Mouse (Mus musculus) brain, embryonic 18.5 days (tissue): ENCODE data around the gene Tgtp2.
"Not testable (repeated sequence)": the region's sequence is repeated elsewhere in the genome, so short reads cannot be mapped to it uniquely, and the experiment has no call there.

ENCODE experiments used
- DNase-seq: peaks from one replicate; pipeline ENCODE4 v3.0.0-alpha.2; 2012; ENCODE audit warnings: low read depth, low spot score

The Tgtp2 gene

GRCm38 (mm10) chr11:49063713-49064469 is at the start of gene Tgtp2:
Tgtp2 (minus strand) TSS chr11:49064206.
- DNase-seq, result not testable (repeated sequence)

DNA sequence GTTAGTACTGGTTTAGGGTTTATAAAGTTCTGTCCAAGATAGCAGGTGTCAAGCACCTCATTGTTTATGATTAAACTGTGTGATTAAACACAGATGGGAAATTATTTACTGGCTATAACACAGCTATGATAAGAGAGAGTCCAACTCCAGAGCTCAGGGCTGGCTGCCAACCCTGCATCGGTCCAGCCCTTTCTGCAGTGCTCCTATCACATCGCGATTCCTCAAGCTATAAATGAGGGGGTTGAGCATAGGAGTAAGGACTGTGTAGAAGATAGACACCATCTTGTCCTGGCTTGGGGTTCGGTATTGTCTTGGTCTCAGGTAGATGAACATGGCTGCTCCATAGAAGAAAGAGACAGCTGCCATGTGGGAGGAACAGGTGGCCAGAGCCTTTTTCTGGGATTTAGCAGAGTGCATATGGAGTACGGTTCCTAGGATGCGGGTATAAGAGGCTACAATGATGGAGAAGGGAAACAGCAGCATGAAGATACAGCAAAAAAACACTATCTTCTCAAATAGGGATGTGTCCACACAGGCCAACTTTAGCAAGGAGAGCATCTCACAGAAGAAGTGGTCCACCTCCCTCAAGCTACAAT is 48.7 kb upstream of the Tgtp2 start:
- no peak for DNase-seq

- no peak for DNase-seq
Observed at GRCm38 (mm10) chr11:49111000-49111399, 47.0 kb upstream of the Tgtp2 start.

DNA sequence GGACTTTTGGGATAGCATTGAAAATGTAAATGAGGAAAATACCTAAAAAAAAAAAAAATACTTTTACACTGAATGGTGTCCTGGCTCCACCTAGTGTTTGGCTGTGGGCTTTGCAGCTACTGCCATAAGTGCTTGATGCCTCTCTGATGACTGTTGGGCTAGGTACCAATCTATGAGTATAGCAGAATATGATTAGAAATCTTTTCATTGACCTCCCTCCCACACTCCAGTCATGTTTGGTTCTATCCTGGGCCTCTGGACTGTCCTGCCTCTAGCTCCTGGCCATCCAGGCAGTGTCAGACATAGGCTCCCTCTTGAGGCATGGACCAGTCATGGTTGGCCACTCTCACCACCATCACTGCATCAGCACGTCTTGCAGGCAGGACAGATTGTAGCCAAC is 44.8 kb upstream of the Tgtp2 start:
- DNase-seq, result no peak

- no peak for DNase-seq
Observed at GRCm38 (mm10) chr11:49107650-49108537, 43.9 kb upstream of the Tgtp2 start.

DNA sequence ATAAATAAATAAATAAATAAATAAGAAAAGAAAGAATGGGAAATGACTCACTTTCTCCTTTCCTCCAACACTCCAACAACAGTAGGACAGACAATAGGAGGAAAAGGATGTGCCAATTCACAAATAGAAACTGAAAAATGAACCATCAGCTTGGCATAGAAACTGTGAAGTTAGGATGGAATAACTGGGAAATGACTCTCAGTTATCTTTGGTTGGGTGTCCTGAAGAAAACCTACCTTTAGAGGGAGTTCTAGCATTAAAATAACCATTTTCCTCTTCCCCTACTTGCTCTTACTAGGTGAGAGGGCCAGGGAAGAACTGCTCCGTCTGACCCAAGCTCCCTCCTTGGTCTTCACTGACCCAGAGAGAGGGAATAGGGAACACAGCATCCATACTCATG is 41.7 kb upstream of the Tgtp2 start:
- DNase-seq, result no peak

DNA sequence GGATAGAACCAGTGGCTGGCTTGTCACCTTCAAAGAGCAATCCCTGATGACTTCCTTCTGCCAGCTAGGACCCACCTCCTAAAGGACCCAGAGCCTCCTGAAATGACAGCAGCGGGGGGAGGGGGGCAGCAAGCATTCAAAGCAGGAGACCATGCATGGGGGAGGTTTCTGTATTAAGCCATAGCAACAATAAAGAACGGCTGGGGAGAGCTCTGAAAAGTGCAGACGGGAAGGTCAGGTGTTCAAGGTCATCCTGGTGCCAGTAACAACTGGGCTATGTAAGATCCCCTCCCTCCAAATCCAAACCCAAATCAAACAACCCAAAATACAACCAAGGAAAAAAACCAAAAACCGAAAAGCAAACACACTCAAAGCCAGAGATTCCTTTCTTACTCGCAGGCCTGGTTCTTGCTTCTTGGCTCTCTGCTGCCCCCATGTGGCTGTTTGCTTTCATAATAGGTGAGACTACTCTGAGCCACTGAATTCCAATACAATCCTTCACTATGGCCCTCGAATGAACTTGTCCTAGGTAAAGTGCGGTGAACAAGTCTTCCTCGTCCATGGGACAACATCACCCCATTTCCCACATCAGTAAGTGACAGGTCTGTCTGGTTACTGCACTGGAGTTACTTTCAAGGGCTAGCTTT is 39.2 kb upstream of the Tgtp2 start:
- DNase-seq, result peak; percentile 67

- no peak for DNase-seq
Observed at GRCm38 (mm10) chr11:49101500-49101899, 37.5 kb upstream of the Tgtp2 start.

DNA sequence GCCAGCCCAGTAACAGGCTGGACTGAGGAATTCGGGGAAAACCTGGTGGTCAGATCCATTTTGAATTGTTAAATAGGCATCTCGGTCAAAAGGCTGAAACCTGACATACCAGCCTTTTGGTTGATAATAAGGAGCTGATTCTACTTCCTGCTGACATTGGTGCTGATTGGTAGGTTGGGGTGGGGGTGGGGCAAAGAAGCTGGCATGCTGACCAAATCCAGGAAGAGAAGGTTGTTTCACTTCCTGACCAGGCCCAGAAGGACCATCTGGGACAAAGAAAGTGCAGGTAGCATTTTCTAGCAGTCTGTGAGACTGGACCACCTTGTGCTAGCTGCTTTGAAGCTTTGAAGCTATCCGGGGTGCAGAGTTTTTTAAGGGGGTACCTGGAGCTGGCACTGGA is 36.4 kb upstream of the Tgtp2 start:
- DNase-seq, result no peak

GRCm38 (mm10) chr11:49095367-49095766 is 31.4 kb upstream of the Tgtp2 start:
- DNase-seq, result no peak

GRCm38 (mm10) chr11:49093861-49094660 is 30.1 kb upstream of the Tgtp2 start:
- no peak for DNase-seq

DNA sequence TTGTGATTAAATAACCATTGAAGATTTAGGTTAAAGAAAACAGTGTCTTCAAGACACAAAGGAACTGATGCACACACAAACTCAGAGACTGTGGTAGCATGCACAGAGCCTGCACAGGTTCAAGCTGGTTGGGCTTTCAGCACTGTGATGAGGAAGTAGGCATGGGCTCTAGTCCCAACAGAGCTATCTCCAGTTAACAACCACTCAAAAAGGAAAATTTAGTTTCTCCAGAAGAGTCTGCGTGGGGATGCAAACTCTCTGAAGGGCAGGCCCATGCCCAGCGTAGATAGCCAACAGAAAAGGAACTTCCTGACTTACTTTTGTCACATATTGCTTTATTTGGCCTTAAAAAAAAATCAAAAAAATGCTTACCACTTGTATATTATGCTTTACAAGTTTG is 28.8 kb upstream of the Tgtp2 start:
- no peak for DNase-seq

GRCm38 (mm10) chr11:49092053-49092586 is 28.1 kb upstream of the Tgtp2 start:
- DNase-seq, result no peak

DNA sequence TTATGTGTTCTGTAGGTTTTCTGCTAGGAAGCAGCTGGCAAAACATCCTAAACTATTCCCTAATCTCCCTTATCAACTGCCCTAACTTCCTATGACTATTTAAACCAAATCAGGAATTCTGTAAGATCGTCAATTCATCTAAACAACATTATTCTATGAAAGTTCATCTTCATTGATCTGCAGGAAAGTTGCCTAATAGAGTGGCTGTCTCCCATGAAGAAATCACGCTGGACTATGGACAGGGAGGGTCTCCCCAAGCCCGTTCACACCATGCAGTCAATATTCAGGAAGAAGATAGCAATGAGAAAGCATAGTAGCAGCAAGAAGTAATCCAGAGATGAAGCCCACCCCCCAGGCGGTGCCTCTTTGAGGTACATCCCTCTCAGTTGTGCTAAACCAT is 27.2 kb upstream of the Tgtp2 start:
- DNase-seq, result no peak

DNA sequence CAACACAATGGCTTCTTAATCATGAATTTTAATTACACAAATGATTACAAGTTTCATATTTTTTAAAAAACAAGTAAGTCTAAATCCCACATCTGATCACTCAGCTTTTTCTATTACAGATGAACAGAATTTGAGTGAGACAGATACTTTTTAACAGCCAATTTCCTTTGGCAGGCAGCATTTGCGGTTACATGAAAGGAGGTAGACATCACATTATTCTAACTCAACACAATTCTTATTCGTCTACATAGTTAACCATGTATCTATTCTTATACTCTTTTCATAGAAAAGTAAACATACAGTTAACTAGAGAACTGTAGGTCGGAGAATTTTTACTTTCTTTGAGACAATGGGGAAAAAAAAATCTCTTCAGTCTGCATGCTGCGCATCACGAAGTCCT is 26.5 kb upstream of the Tgtp2 start:
- no peak for DNase-seq

DNA sequence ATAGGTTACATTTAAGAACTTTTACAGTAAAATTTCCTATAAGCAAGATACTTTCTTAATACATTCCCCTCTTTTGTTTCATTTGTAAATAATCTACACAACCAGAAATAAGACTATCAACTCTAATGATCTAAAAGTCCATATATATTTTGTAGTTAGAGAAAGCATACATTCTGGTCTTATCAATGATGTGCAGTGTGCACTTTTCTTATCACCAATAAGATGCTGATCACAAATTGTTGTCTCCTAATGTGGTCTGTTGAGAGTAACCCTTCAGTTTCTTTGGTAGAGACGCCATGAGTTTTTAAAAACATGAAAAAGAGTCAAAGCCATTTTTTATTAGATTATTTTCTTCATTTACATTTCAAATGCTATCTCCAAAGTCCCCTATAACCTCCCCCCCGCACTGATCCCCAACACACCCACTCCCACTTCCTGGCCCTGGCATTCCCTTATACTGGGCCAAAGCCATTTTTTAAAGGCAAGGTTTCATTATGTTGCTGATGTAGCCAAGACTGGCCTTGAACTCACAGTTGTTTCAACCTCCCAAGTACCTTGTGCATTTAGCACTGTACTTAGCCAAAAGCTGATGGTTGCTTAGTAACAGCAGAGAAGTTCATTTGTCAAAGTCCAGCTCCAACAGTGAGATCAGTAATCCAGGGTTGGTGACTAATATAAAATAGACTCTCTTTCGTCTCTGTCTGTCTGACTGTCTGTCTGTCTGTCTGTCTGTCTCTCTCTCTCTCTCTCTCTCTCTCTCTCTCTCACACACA is 25.9 kb upstream of the Tgtp2 start:
- DNase-seq, result no peak

DNA sequence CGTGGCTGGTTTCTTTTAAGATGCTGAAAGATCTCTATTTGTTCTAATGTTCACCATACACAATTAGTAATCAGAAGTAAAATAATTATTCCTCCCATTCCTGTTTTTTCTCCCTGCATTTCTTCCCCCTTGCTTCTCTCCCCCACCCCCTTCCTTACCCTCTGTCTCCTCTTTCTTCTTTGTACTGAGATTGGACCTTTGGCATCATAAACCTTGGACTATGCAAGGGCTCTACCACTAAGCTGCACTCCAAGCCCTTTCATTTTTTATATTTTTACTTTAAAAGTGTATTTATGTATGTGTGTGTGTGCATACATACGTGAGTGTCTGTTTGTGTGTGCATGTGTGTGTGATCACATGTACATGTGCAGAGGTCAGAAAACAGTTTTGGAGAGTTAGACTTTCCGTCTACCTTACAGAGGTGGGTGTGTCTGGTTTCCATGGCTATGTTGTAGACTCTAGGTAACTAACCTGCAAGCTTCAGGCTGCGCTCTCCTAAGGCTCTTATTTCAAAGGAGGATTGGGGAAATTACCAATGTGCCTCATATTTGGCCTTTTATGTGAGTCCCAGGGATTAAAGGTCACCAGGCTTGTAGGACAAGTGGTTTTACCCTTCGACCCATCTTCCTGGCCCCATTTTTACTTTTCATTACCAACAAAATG is 25.1 kb upstream of the Tgtp2 start:
- no peak for DNase-seq

DNA sequence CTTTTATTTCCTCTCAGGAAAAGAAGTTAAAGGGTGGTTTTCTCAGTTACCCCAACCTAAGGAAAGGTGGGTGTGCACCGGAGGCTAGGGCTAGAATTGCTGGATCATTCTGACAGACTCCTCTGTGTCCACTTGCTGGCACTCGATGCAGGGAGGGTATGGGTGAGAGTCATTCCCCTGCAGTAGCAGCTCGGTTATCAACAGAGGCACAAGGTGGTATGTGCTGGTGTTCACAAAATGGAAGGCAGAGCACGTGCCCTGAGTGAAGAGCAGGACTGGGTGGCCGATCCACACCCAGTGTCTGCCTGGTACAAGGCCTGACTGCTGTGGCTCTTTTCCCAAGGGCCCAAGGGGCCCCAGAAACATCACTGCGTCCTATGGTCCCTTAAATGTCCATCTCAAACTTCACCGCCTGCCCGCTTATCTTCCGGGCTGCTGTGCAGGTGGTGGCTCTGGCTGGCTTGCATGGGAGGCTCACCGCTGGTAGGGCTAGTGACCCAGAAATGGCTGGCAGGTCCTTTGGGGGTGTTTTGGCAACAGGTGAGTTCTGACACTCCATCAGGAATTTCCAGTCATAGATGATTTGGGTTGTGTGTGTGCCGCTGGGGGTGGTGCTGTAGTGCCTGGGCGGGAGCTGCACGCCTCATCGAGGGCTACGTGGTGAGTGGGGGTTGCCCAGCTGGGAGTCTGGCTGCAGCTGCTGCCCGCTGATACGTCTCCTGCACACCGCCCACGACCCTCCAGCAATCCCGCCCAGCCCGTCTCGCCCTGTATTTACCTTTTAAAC is 24.0 kb upstream of the Tgtp2 start:
- no peak for DNase-seq

DNA sequence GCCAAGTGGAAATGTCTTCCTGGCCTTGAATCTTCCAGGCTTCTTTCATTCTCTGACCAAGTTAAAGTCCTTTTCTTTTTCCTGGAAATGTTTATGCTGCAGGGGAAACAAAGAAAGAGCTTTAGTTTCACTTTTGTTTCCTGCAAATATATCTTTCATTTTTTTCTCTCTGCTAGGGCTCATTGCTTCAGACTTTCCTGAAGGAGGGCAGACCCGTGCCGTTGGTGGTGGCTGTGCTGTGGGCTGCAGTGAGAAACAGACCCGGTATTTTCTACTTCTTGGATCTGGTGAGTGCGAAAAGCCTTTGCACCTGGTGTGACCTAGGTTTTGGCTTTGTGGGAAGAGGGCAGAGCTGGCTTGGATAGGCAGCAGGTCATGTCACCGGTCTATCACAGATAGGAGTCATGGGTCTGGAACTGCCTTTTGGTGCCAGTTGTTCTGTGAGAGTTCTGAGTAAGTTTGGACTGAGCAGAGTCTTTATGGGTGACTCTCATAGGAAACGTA is 22.9 kb upstream of the Tgtp2 start:
- no peak for DNase-seq
